Mouse (Mus musculus) CD4-positive naive resting alpha-beta T cell, adult 76 days (primary cell): ENCODE data around the gene Ang6. TPM values are rescaled to one million over a fixed set of nuclear protein-coding genes. Genes with fewer than 3 reads are reported as not detected.

Experiments used
- total RNA-seq: library from RNA; stranded (reverse); gene quantifications from one replicate; pipeline ENCODE4 v1.2.4, GENCODE M21; 2023

The Ang6 gene
- total RNA-seq: not detected

DNA sequence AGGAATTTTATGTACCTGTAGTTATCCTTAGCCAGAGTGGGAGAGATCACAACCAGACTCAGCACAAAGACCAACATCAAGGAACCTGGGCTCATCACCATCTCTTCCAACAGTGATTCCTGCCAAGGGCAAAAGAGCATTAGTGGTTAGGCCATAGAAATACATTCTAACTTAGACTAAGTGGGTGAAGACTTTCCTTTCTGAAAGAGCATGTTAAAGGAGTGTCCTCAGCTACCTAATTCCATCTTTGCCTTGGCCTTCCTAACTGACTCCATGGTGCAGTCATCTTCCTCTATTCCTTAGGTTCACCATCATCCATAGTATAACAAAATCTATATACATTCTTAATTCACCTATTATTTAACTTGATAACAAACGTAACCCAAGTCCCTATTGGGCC is at the start of gene Ang6:
Gene Ang6, minus strand, starts transcription at position 101 of the 400 bp plus-strand sequence.

DNA sequence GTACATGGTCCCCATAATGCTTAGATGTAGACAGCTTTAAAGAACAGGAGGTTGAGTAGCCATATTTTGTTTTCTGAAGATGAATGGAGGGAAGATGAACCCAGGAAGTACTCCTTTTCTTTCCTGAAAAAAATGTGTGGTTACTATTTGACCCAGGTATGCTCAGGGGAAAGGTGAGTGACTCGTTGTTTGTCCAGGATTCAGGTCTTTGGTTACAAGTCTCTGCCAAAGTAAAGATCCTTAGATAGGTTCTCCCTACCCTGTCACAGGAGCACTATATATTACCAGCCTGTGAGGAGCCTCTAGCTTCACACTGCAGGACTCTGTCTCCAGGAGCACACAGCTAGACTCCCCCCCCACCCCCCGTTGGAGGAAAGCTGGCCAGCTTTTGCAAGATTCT is 45.3 kb downstream of the Ang6 start, which contains the start of gene Ang5:
Gene Ang5, plus strand, starts transcription at position 301 of the 400 bp plus-strand sequence.

Other genes with a start within 250 kb of the Ang6 start
- gene Gm8180, start 217.5 kb downstream of the Ang6 start, total RNA-seq: not detected
- gene Ear1, start 126.8 kb downstream of the Ang6 start, total RNA-seq: not detected
- not detected for gene Ear10, start 78.7 kb downstream of the Ang6 start, total RNA-seq
- not detected for gene Gm8113, start 76.9 kb downstream of the Ang6 start, total RNA-seq
- not detected for gene Ang5, start 45.2 kb downstream of the Ang6 start, total RNA-seq
- gene Ear2, start 100.4 kb upstream of the Ang6 start, total RNA-seq: 2.0 TPM
- not detected for gene Gm3327, start 121.6 kb upstream of the Ang6 start, total RNA-seq
- not detected for gene Gm8212, start 195.4 kb upstream of the Ang6 start, total RNA-seq
- gene 4930503E14Rik, start 211.0 kb upstream of the Ang6 start, total RNA-seq: not detected